Mouse (Mus musculus) WW6 (cell line): ENCODE measurements at regions not wholly inside any gene's neighbourhood (a gene's known extent, or its start where the extent isn't known, plus 50 kb on each side); places are given as distances from the start of the nearest gene placed in this dataset.

Experiments used
- DNase-seq: peaks from one replicate; pipeline ENCODE4 v3.0.0-alpha.2; 2013; ENCODE audit warnings: low read depth, low spot score

- no peak for DNase-seq
Measured at GRCm38 (mm10) chr9:60931290-60931689, 136.9 kb downstream of the Uaca start.

- no peak for DNase-seq
Measured at GRCm38 (mm10) chr9:60936937-60937336, 142.6 kb downstream of the Uaca start.

- peak; percentile 68 for DNase-seq
Measured at GRCm38 (mm10) chr9:60939858-60940804, 145.8 kb downstream of the Uaca start.

GRCm38 (mm10) chr9:60947363-60947762, 153.0 kb downstream of the Uaca start:
- no peak for DNase-seq

- no peak for DNase-seq
Measured at GRCm38 (mm10) chr9:60948531-60949070, 154.3 kb downstream of the Uaca start.

GRCm38 (mm10) chr9:60950161-60950560, 155.8 kb downstream of the Uaca start:
- no peak for DNase-seq

- no peak for DNase-seq
Measured at GRCm38 (mm10) chr9:60951071-60951561, 156.8 kb downstream of the Uaca start.

GRCm38 (mm10) chr9:60957438-60957837, 163.1 kb downstream of the Uaca start:
- DNase-seq, result no peak

- DNase-seq, result no peak
Measured at GRCm38 (mm10) chr9:60959537-60959936, 165.2 kb downstream of the Uaca start.

GRCm38 (mm10) chr9:60962086-60962485, 167.7 kb downstream of the Uaca start:
- DNase-seq, result no peak

GRCm38 (mm10) chr9:60965641-60966040, 171.3 kb downstream of the Uaca start:
- DNase-seq, result no peak

GRCm38 (mm10) chr9:60968281-60969031, 174.1 kb downstream of the Uaca start:
- DNase-seq, result no peak

- DNase-seq, result no peak
Measured at GRCm38 (mm10) chr9:60972201-60972910, 178.0 kb downstream of the Uaca start.

GRCm38 (mm10) chr9:60974546-60974945, 180.2 kb downstream of the Uaca start:
- no peak for DNase-seq

GRCm38 (mm10) chr9:60982383-60983085, 188.2 kb downstream of the Uaca start:
- no peak for DNase-seq

- no peak for DNase-seq
Measured at GRCm38 (mm10) chr9:60983246-60983645, 188.9 kb downstream of the Uaca start.

- no peak for DNase-seq
Measured at GRCm38 (mm10) chr9:60988113-60988512, 193.8 kb downstream of the Uaca start.

- DNase-seq, result no peak
Measured at GRCm38 (mm10) chr9:60989670-60990391, 195.5 kb downstream of the Uaca start.

- no peak for DNase-seq
Measured at GRCm38 (mm10) chr9:60991509-60991908, 197.2 kb downstream of the Uaca start.

GRCm38 (mm10) chr9:60993661-60994060, 199.3 kb downstream of the Uaca start:
- no peak for DNase-seq
